Mouse (Mus musculus): Measurements from ENCODE around the gene Tmem253.

Tmem253 gene

GRCm38 (mm10) chr14:52008321-52009203 lies 6.9 kb upstream of the Tmem253 start:
- peak; percentile 90 for DNase-seq (ENCODE audit: low spot score)

- DNase-seq (ENCODE audit: low spot score) = no peak
Observed at GRCm38 (mm10) chr14:52009361-52009760, 6.1 kb upstream of the Tmem253 start.

- no peak for DNase-seq (ENCODE audit: low spot score)
Observed at GRCm38 (mm10) chr14:52009841-52010240, 5.6 kb upstream of the Tmem253 start.

DNA sequence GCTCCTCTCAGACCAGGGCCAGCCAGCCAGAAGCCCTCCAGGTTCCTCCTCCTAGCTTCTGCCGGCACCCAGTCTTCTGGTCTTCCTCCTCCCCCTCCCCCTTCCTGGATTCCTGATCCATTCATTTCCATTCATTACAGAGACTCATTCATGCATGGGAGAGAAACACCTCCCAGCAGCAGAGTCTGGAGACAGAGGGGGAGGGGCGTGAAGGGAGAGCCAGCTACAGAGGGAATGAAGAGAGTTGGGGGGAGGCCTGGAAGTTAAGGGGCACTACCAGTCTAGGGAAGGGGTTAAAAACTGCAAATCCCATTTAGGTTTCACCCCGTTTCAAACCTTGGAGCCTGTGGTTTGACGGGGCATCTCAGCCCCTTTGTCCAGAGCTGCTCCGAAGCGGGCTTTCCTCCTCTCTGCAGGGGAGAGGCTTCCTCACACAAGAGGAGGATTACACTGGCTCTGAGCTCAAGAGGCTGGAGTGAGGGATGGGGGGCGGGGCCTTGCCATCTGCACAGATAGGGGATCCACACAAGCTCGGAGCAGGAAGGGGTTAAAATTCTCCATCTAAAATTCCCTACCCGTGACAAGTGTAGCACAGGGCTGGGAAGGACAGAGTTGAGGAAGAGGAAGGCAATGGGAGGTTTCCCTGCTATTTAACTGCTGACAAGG lies 4.9 kb upstream of the Tmem253 start:
- no peak for DNase-seq (ENCODE audit: low spot score)

GRCm38 (mm10) chr14:52011683-52012082 lies 3.8 kb upstream of the Tmem253 start:
- DNase-seq (ENCODE audit: low spot score) = no peak

- DNase-seq (ENCODE audit: low spot score) = no peak
Observed at GRCm38 (mm10) chr14:52012085-52012484, 3.4 kb upstream of the Tmem253 start.

- DNase-seq (ENCODE audit: low spot score) = no peak
Observed at GRCm38 (mm10) chr14:52012553-52012952, 2.9 kb upstream of the Tmem253 start.

DNA sequence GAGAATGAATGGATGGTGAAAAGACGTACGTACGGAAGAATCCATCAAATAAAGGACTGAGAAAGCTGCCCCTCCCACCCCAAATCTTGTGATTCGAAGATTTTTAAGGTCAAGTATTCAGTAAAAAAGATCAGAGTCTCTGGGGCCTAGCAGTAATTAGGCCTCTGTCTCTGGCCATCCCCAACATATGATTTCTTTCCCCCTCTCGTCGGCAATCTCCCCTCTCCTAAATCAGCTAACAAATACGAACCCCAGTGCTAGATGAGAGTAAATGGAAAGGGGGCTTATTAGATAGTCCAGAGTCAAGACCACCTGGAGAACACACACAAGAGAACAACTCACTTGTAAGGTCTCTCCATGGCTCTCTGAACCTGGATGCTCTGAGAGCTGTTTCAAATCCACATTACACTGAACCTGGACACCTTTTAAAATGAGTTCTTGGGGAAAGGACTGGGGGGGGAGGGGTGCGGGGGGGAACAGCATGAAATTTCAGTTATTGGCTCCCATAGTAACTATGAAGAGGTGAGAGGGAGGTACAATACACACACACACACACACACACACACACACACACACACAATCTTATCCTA lies 2.3 kb upstream of the Tmem253 start:
- DNase-seq (ENCODE audit: low spot score) = no peak

GRCm38 (mm10) chr14:52013771-52014219 lies 1.7 kb upstream of the Tmem253 start:
- no peak for DNase-seq (ENCODE audit: low spot score)

- DNase-seq (ENCODE audit: low spot score) = no peak
Observed at GRCm38 (mm10) chr14:52014271-52014760, 1.1 kb upstream of the Tmem253 start.

GRCm38 (mm10) chr14:52014761-52015311 lies 622 bp upstream of the Tmem253 start:
- DNase-seq (ENCODE audit: low spot score) = peak; percentile 61

GRCm38 (mm10) chr14:52016625-52017405 lies 1.4 kb downstream of the Tmem253 start:
- no peak for DNase-seq (ENCODE audit: low spot score)

DNA sequence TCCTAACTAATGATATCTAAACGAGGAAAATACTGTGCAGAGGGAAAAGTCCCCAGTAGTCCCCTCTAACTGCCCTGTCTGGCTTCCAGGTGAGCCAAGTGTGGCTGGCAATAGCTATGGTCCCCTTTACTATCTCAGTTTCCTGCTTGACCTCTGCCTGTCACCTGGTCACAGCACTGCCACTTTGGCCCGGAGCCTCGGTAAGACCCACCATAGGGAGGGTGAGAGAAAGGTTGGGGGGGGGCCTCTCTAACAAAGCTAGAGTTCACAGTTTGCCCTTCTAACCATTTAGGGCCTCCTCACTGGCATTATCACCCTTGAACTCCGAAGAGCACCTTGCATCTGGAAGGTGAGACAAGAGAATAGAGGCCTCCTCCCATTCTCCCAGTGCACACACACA lies 2.2 kb downstream of the Tmem253 start:
- DNase-seq (ENCODE audit: low spot score) = no peak

GRCm38 (mm10) chr14:52018248-52019050 lies 3.0 kb downstream of the Tmem253 start:
- DNase-seq (ENCODE audit: low spot score) = no peak

GRCm38 (mm10) chr14:52019051-52019589 lies 3.7 kb downstream of the Tmem253 start:
- DNase-seq (ENCODE audit: low spot score) = no peak

DNA sequence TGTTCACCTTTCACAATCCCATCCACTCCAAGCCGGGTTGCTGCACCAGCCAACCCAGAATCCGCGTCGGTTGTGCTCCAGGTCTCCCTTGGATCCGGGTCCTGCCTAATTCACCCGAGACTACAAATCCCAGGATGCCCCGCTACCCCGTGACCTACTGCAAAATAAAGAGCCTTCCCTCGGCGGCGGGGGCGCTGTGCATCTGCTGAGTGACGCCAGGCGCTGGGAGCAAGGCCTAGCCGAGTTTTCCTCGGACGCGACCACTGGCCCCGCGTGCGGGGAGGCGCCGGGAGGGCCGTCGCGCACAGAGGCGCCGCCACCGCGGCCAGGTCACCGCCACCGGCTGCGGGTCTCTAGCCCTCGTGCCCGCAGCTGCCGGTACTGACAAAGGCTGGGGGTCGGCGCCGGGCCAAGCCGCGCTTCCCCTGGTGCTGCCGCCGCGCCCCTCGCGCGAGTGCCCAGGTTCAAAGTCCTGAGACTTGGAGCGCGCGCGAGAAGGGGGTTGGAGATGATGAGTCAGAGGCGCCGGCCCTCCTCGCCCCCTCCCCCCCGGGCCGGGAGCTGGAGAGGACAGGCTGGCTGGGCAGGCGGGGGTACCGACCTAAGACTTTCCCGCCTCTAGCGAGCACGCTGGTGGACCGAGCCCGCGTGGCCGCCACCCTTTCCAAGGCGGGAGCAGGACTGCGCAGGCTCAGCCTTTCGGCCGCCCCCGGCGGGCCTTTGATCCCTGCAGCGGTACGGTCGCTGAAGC lies 4.3 kb downstream of the Tmem253 start:
- DNase-seq (ENCODE audit: low spot score) = peak; percentile 98

GRCm38 (mm10) chr14:52020486-52021137 lies 5.2 kb downstream of the Tmem253 start, which contains the start of gene Zfp219:
TSS of gene Zfp219 (minus strand) at chr14:52020733.
- DNase-seq (ENCODE audit: low spot score) = peak; percentile 88

DNA sequence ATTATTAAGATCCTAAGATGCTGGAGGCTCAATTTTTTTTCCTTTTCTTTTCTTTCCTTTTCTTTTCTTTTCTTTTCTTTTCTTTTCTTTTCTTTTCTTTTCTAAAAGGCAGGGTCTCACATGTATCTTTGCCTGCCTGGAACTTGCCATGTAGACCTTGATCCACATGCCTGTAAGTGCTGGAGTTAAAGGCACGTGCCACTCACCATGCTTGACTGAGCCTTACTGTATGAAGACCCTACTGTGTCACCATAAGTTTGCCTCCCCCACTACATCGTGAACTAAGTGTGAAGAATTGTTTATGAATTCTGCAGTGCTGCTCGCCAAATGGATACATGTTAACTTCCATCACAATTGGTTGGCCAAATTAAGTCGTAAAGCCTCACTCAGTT lies 5.7 kb downstream of the Tmem253 start:
- DNase-seq (ENCODE audit: low spot score) = no peak

- no peak for DNase-seq (ENCODE audit: low spot score)
Observed at GRCm38 (mm10) chr14:52021568-52022212, 6.2 kb downstream of the Tmem253 start.

Measured in lung, postnatal 25 days (tissue).